Mouse (Mus musculus) ES-CJ7 (cell line): ENCODE measurements around the gene Ttf2.
A peak's percentile ranks its signal among the peaks of the same experiment; 100 is the strongest.

Experiments
- DNase-seq: peaks from one replicate; pipeline ENCODE4 v3.0.0; 2011; ENCODE audit warnings: low read depth, low spot score

The Ttf2 gene

GRCm38 (mm10) chr3:100979290-100979689, 9.8 kb upstream of the Ttf2 start:
- no peak for DNase-seq

GRCm38 (mm10) chr3:100973906-100974305, 4.4 kb upstream of the Ttf2 start:
- DNase-seq = peak; percentile 63

GRCm38 (mm10) chr3:100963849-100964542, 5.5 kb downstream of the Ttf2 start:
- peak; percentile 36 for DNase-seq

- no peak for DNase-seq
Observed at GRCm38 (mm10) chr3:100961501-100961900, 8.0 kb downstream of the Ttf2 start.

GRCm38 (mm10) chr3:100961007-100961406, 8.5 kb downstream of the Ttf2 start:
- DNase-seq = no peak

- DNase-seq = peak; percentile 30
Observed at GRCm38 (mm10) chr3:100954616-100955015, 14.8 kb downstream of the Ttf2 start.

- DNase-seq = no peak
Observed at GRCm38 (mm10) chr3:100951531-100951930, 17.9 kb downstream of the Ttf2 start.

GRCm38 (mm10) chr3:100947286-100947685, 22.2 kb downstream of the Ttf2 start:
- DNase-seq = no peak

GRCm38 (mm10) chr3:100940496-100941037, 28.9 kb downstream of the Ttf2 start:
- no peak for DNase-seq

GRCm38 (mm10) chr3:100938211-100938610, 31.3 kb downstream of the Ttf2 start:
- no peak for DNase-seq

GRCm38 (mm10) chr3:100936201-100936600, 33.3 kb downstream of the Ttf2 start:
- DNase-seq = no peak

GRCm38 (mm10) chr3:100935521-100935920, 33.9 kb downstream of the Ttf2 start:
- DNase-seq = no peak

- DNase-seq = peak; percentile 81
Observed at GRCm38 (mm10) chr3:100932077-100932944, 37.2 kb downstream of the Ttf2 start.

GRCm38 (mm10) chr3:100931332-100932076, 38.0 kb downstream of the Ttf2 start:
- DNase-seq = no peak

- no peak for DNase-seq
Observed at GRCm38 (mm10) chr3:100925176-100925575, 44.3 kb downstream of the Ttf2 start.

GRCm38 (mm10) chr3:100924065-100924732, 45.3 kb downstream of the Ttf2 start:
- no peak for DNase-seq

GRCm38 (mm10) chr3:100922506-100923375, 46.7 kb downstream of the Ttf2 start:
- no peak for DNase-seq

- peak; percentile 99 for DNase-seq
Observed at GRCm38 (mm10) chr3:100921825-100922505, 47.5 kb downstream of the Ttf2 start, which contains the start of gene Trim45. Gene Trim45 (plus strand): TSS chr3:100922202.

- no peak for DNase-seq
Observed at GRCm38 (mm10) chr3:100920611-100921140, 48.8 kb downstream of the Ttf2 start.
